In the genomic region with DNA sequence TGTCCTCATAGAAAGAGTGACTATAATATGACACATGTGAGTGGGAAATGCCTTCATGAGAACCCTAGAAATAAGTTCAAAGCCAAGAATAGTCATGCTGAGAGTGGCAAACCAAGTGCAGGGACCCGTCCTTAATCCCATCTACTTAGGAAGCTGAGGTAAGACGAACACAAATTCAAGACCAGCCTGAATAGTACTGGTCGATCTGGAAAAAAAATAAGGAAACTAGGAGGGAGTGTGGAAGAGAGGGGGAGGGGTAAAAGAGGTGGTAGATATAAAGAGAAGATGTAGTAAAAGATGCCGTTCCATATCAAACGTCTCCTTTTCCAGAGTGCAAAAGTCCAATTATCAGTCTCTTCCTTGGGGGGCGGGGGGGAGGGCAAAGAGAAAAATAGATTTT, we compare ENCODE assay signal across 13 mouse cellular contexts.
A peak's percentile ranks its signal among the peaks of the same experiment; 100 is the strongest.
DNase-seq lines count a peak whose midpoint lies in the region; ATAC-seq and TF ChIP-seq lines count a peak whose summit lies in the region.
"Had no signal": no experiment of that assay in that cellular context is flagged by ENCODE, and none has a peak within 500 bp of the region (broad histone marks: within the 10 kb centered on the region; RNA-seq: fewer than 3 reads in every experiment).

No protein-coding gene starts in this region.

- ATAC-seq in forebrain, embryonic 13.5 days = 0 out of 2 replicates have a peak, but pooled peaks have one; percentile 57
- ATAC-seq in forebrain, embryonic 12.5 days (ENCODE audit: low FRiP score) = no peak
- ATAC-seq in forebrain, embryonic 15.5 days (replicated peaks) = peak; percentile 79
- no peak for ATAC-seq in hindbrain, embryonic 12.5 days (ENCODE audit: low FRiP score)

- H3K4me1 ChIP-seq in forebrain, embryonic 13.5 days = no peaks in the 10 kb centered on the region
- no peaks in the 10 kb centered on the region for H3K4me1 ChIP-seq in forebrain, embryonic 12.5 days
- no peaks in the 10 kb centered on the region for H3K4me1 ChIP-seq in forebrain, embryonic 15.5 days
- H3K4me1 ChIP-seq in hindbrain, embryonic 12.5 days = no peaks in the 10 kb centered on the region
- H3K4me1 ChIP-seq: embryonic facial prominence, embryonic 10.5 days; embryonic facial prominence, embryonic 12.5 days had no signal

- H3K9me3 ChIP-seq in forebrain, embryonic 13.5 days (replicated peaks) = no peaks in the 10 kb centered on the region
- no peaks in the 10 kb centered on the region for H3K9me3 ChIP-seq in forebrain, embryonic 12.5 days
- no peaks in the 10 kb centered on the region for H3K9me3 ChIP-seq in forebrain, embryonic 15.5 days
- H3K9me3 ChIP-seq in hindbrain, embryonic 12.5 days (replicated peaks) = no peaks in the 10 kb centered on the region
- H3K9me3 ChIP-seq: embryonic facial prominence, embryonic 10.5 days; embryonic facial prominence, embryonic 12.5 days had no signal

- DNase-seq in brain, embryonic 14.5 days (ENCODE audit: low read depth) = peak; percentile 15
- DNase-seq in urinary bladder, postnatal 10 days (ENCODE audit: low spot score) = no peak
- DNase-seq: adrenal gland, postnatal 25 days; cerebellum, adult 11-12 months; cerebellum, adult 2 months; cerebellum, adult 9-10 months; cerebellum, postnatal 25 days had no signal

- H3K4me3 ChIP-seq in forebrain, embryonic 13.5 days = no peak overlapping the region
- H3K4me3 ChIP-seq in forebrain, embryonic 12.5 days (replicated peaks) = no peak overlapping the region
- H3K4me3 ChIP-seq in forebrain, embryonic 15.5 days = no peak overlapping the region
- no peak overlapping the region for H3K4me3 ChIP-seq in hindbrain, embryonic 12.5 days
- H3K4me3 ChIP-seq: embryonic facial prominence, embryonic 10.5 days; embryonic facial prominence, embryonic 12.5 days had no signal

- H3K4me2 ChIP-seq in forebrain, embryonic 13.5 days = no peak overlapping the region
- H3K4me2 ChIP-seq in forebrain, embryonic 12.5 days = no peak overlapping the region
- no peak overlapping the region for H3K4me2 ChIP-seq in forebrain, embryonic 15.5 days (replicated peaks)
- no peak overlapping the region for H3K4me2 ChIP-seq in hindbrain, embryonic 12.5 days (replicated peaks)
- H3K4me2 ChIP-seq: embryonic facial prominence, embryonic 12.5 days had no signal

- TF ChIP-seq POLR2A in brain, embryonic 14.5 days (IDR thresholded peaks at IDR 0.05; ENCODE audit: borderline replicate concordance, extremely low read depth, insufficient read depth, insufficient read length, poor library complexity, severe bottlenecking) = no peak

- no peak for TF ChIP-seq CTCF in brain, embryonic 14.5 days (IDR thresholded peaks at IDR 0.05; ENCODE audit: borderline replicate concordance, extremely low read depth, insufficient read depth, insufficient read length)

- H3K27me3 ChIP-seq in forebrain, embryonic 13.5 days = no peaks in the 10 kb centered on the region
- H3K27me3 ChIP-seq in forebrain, embryonic 12.5 days = no peaks in the 10 kb centered on the region
- no peaks in the 10 kb centered on the region for H3K27me3 ChIP-seq in forebrain, embryonic 15.5 days
- H3K27me3 ChIP-seq in hindbrain, embryonic 12.5 days = no peaks in the 10 kb centered on the region
- H3K27me3 ChIP-seq: embryonic facial prominence, embryonic 12.5 days had no signal

- H3K36me3 ChIP-seq in forebrain, embryonic 13.5 days (ENCODE audit: poor library complexity, severe bottlenecking) = peaks cover 15% of the 10 kb centered on the region; the same call in 1 of the 2 replicates
- H3K36me3 ChIP-seq in forebrain, embryonic 12.5 days (replicated peaks) = no peaks in the 10 kb centered on the region; the same call in 1 of the 2 replicates
- H3K36me3 ChIP-seq in forebrain, embryonic 15.5 days = no peaks in the 10 kb centered on the region
- no peaks in the 10 kb centered on the region for H3K36me3 ChIP-seq in hindbrain, embryonic 12.5 days
- H3K36me3 ChIP-seq: embryonic facial prominence, embryonic 10.5 days; embryonic facial prominence, embryonic 12.5 days had no signal

- no peak overlapping the region for H3K9ac ChIP-seq in forebrain, embryonic 13.5 days
- H3K9ac ChIP-seq in forebrain, embryonic 12.5 days = no peak overlapping the region
- H3K9ac ChIP-seq in forebrain, embryonic 15.5 days (replicated peaks) = no peak overlapping the region
- no peak overlapping the region for H3K9ac ChIP-seq in hindbrain, embryonic 12.5 days
- H3K9ac ChIP-seq: embryonic facial prominence, embryonic 12.5 days had no signal

- WGBS in forebrain, embryonic 13.5 days = 74% methylated on average over 6 of the region's 6 CpGs
- 84% methylated on average over 6 of the region's 6 CpGs for WGBS in forebrain, embryonic 12.5 days
- 60% methylated on average over 6 of the region's 6 CpGs for WGBS in forebrain, embryonic 15.5 days
- 84% methylated on average over 6 of the region's 6 CpGs for WGBS in hindbrain, embryonic 12.5 days

- H3K27ac ChIP-seq in forebrain, embryonic 13.5 days = peak overlapping the region; percentile 12; the same call in 1 of the 2 replicates
- H3K27ac ChIP-seq in forebrain, embryonic 12.5 days = no peak overlapping the region
- H3K27ac ChIP-seq in forebrain, embryonic 15.5 days (replicated peaks) = no peak overlapping the region
- no peak overlapping the region for H3K27ac ChIP-seq in hindbrain, embryonic 12.5 days
- H3K27ac ChIP-seq: embryonic facial prominence, embryonic 10.5 days; embryonic facial prominence, embryonic 12.5 days had no signal

Comparison
In these comparisons a context has a peak if more than half of its experiments do, and no peak if none do; other contexts are left out.
1. ATAC-seq: peak in forebrain, embryonic 13.5 days (single experiment) and forebrain, embryonic 15.5 days (single experiment); none in forebrain, embryonic 12.5 days (single experiment) and hindbrain, embryonic 12.5 days (single experiment).